Mouse (Mus musculus): ENCODE results near the gene Zdhhc14.

Zdhhc14 gene

DNA sequence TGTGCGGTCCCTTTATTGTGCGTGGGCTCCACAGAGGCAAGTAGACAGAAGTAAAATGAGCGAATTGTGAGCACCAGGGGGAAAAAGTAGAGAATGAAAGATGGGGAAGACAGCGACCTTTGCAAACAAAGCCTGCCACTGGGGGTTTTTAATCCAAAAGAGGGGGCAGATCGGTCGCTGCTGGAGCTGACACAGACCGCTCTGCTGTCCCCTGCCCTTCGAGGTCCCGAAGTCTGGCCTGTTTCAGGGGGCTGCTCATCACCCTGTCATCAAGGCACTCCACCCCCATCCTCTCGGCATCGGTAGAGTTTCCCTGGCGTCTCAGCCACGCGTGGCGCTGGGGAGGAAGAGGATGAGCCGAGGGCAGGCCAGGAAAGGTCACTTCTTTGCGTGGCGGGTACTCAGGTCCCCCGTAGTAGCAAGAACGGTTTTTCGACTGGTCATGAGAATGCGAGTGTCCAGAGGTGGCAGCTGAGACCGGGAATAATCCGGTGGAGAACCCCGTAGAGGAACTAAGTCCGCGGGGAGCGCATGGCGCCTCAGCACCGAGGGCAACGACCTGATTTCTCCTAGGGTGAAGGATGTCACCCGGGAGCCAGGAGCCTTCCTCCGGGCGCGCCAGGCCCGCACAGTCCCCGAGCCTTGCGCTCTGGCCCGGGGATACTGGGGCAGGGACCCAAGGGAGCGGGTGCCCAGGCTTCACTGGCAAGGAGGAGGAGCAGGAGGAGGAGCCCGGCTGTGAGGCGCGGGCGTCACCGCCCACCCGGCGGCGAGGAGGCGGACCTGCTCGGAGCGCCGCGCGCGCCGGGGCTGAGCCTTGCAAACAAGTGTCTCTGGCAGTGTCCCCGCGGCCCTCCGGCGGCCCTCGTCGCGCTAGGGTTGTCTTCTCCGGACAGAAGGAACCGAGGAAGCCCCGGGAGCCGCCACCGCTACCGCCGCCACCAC lies at the start of gene Zdhhc14:
TSS of gene Zdhhc14 (plus strand) at position 757 of the 945 bp plus-strand sequence.
- TF ChIP-seq POU5F1 (IDR thresholded peaks at IDR 0.05; ENCODE audit: borderline replicate concordance, low read length), result no peak
- peaks cover 56% of the 10 kb centered on the region for H3K27me3 ChIP-seq (ENCODE audit: insufficient read depth, low read length)
- no peaks in the 10 kb centered on the region for H3K9me3 ChIP-seq (ENCODE audit: low read length)
- no peaks in the 10 kb centered on the region for H3K36me3 ChIP-seq (ENCODE audit: insufficient read depth, low read length)
- H3K4me1 ChIP-seq (replicated peaks; ENCODE audit: low read depth, low read length), result peaks cover 29% of the 10 kb centered on the region
- H3K4me3 ChIP-seq (replicated peaks; ENCODE audit: low read length), result peak within 1 kb of the TSS; percentile 91

DNA sequence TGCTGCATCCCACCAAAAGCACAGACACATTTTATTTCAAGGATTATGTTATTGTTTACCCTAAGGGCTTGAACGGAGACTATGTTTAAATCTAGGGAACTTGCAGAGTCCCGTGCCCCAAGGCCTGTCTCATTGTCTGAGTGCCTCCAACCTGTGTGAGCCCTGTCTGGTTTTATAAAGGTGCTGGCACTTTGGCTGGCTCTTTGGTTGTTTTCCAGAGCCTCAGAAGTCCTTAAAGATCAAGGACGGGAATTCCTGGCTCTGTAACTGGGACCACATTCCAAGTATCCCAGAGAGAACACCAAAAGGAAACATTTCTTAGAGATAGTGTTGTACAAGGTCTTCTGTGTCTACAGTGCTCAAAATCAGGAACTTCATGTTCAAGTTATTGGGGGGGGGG lies 49.1 kb upstream of the Zdhhc14 start:
- H3K4me3 ChIP-seq (replicated peaks; ENCODE audit: low read length), result no peak overlapping the region
- peaks cover 17% of the 10 kb centered on the region for H3K4me1 ChIP-seq (replicated peaks; ENCODE audit: low read depth, low read length)
- H3K9me3 ChIP-seq (ENCODE audit: low read length), result no peaks in the 10 kb centered on the region; the same call in 1 of the 2 replicates
- peaks cover 11% of the 10 kb centered on the region; the same call in 1 of the 2 replicates for H3K27me3 ChIP-seq (ENCODE audit: insufficient read depth, low read length)
- TF ChIP-seq CTCF (conservative IDR thresholded peaks at IDR 0.05; ENCODE audit: low read length) (no peak), POU5F1 (IDR thresholded peaks at IDR 0.05; ENCODE audit: borderline replicate concordance, low read length) (no peak), NANOG (IDR thresholded peaks at IDR 0.05; ENCODE audit: borderline replicate concordance, low read length) (no peak)
- H3K36me3 ChIP-seq (ENCODE audit: insufficient read depth, low read length), result peaks cover 5% of the 10 kb centered on the region; the same call in 1 of the 2 replicates

DNA sequence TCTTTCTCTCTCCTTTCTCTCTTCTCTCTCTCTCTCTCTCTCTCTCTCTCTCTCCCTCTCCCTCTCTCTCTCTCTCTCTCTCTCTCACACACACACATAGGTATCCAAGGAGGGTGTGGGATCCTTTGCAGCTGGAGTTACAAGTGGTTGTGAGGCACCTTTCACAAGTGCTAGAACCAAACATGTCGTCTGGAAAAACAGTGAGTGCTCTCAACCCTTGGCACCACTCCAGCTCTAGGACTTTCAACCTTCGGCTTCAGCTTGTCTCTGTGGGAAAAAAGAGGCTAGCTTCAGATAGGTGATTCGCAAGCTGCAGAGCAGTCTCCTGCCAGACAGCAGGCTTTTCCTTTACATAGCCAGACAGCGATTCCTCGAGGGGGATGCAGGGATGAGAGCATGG lies 48.6 kb upstream of the Zdhhc14 start:
- Histone ChIP-seq H3K4me3 (replicated peaks; ENCODE audit: low read length) (no peak overlapping the region), H3K4me1 (replicated peaks; ENCODE audit: low read depth, low read length) (peaks cover 14% of the 10 kb centered on the region), H3K36me3 (ENCODE audit: insufficient read depth, low read length) (peaks cover 1% of the 10 kb centered on the region; the same call in 1 of the 2 replicates), H3K9me3 (ENCODE audit: low read length) (no peaks in the 10 kb centered on the region; the same call in 1 of the 2 replicates), H3K27me3 (ENCODE audit: insufficient read depth, low read length) (peaks cover 11% of the 10 kb centered on the region; the same call in 1 of the 2 replicates)
- TF ChIP-seq POU5F1 (IDR thresholded peaks at IDR 0.05; ENCODE audit: borderline replicate concordance, low read length) (no peak), CTCF (conservative IDR thresholded peaks at IDR 0.05; ENCODE audit: low read length) (no peak)

DNA sequence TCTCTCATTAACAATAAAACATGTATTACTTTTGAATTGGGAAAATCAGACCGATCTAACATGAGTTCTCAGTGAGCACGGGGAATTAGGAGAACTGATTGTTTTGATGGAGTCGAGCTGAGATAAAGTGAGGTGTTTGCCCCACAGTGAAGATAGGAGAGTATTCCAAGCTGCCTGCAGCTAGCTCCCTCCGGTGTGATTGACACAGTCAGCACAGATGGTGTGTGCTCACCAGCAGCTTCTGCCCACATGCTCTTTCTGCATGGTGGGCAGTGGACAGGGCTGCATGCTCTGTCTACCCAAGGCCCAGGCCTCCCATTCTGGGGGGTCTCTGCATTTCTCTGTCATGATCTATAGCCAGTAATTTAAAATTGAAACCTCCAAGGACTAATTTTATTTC lies 38.7 kb upstream of the Zdhhc14 start:
- no peaks in the 10 kb centered on the region for H3K36me3 ChIP-seq (ENCODE audit: insufficient read depth, low read length)
- H3K9me3 ChIP-seq (ENCODE audit: low read length), result no peaks in the 10 kb centered on the region
- no peaks in the 10 kb centered on the region for H3K4me1 ChIP-seq (replicated peaks; ENCODE audit: low read depth, low read length)
- no peak overlapping the region for H3K4me3 ChIP-seq (replicated peaks; ENCODE audit: low read length)
- H3K27me3 ChIP-seq (ENCODE audit: insufficient read depth, low read length), result peaks cover 18% of the 10 kb centered on the region; the same call in 1 of the 2 replicates
- no peak for TF ChIP-seq CTCF (conservative IDR thresholded peaks at IDR 0.05; ENCODE audit: low read length)
- no peak for TF ChIP-seq POU5F1 (IDR thresholded peaks at IDR 0.05; ENCODE audit: borderline replicate concordance, low read length)
- no peak for TF ChIP-seq NANOG (IDR thresholded peaks at IDR 0.05; ENCODE audit: borderline replicate concordance, low read length)

DNA sequence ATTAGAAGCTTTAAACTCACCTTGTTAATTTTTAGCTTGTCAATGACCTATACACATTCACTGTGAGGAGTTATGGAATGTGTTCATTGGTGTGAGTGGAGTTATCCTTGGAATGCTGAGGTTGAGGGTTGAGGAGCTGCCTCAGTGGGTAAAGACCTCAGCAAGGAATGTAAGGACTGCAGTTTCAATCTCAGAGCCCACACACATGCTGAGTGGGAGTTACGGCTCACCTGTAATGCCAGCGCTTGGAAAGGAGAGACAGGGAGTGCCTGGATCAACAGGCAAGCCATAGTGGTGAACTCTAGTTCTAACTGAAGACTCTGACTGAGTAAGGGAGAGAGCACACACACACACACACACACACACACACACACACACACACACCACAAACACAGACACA lies 28.4 kb upstream of the Zdhhc14 start:
- 0 out of 2 replicates have a peak, but pooled peaks cover 9% of the 10 kb centered on the region for H3K27me3 ChIP-seq (ENCODE audit: insufficient read depth, low read length)
- TF ChIP-seq NANOG (IDR thresholded peaks at IDR 0.05; ENCODE audit: borderline replicate concordance, low read length), result no peak
- TF ChIP-seq POU5F1 (IDR thresholded peaks at IDR 0.05; ENCODE audit: borderline replicate concordance, low read length), result no peak
- TF ChIP-seq CTCF (conservative IDR thresholded peaks at IDR 0.05; ENCODE audit: low read length), result no peak
- H3K9me3 ChIP-seq (ENCODE audit: low read length), result no peaks in the 10 kb centered on the region
- no peaks in the 10 kb centered on the region for H3K4me1 ChIP-seq (replicated peaks; ENCODE audit: low read depth, low read length)
- no peaks in the 10 kb centered on the region for H3K36me3 ChIP-seq (ENCODE audit: insufficient read depth, low read length)
- no peak overlapping the region for H3K4me3 ChIP-seq (replicated peaks; ENCODE audit: low read length)

DNA sequence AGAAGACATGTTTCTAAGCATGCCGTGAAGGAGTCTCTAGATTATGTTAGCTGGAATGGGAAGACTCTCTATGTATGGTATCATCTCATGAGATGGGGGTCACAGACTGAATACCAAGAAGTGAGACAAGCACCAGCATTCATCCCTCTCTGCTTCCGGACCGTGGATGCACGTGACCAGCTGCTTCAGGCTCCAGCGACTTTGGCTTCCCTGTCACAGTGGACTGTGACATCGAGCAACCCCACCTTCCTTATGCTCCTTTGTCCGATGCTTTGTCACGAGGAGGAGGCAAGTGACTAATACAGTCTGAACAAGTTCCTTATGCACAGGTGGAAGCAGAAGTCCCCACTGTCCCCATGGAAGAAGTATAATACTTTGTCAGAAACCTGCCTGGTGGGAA lies 25.6 kb upstream of the Zdhhc14 start:
- Histone ChIP-seq H3K4me3 (replicated peaks; ENCODE audit: low read length) (no peak overlapping the region), H3K4me1 (replicated peaks; ENCODE audit: low read depth, low read length) (peaks cover 6% of the 10 kb centered on the region; the same call in 1 of the 2 replicates), H3K36me3 (ENCODE audit: insufficient read depth, low read length) (no peaks in the 10 kb centered on the region), H3K9me3 (ENCODE audit: low read length) (no peaks in the 10 kb centered on the region), H3K27me3 (ENCODE audit: insufficient read depth, low read length) (peaks cover 17% of the 10 kb centered on the region; the same call in 1 of the 2 replicates)
- TF ChIP-seq POU5F1 (IDR thresholded peaks at IDR 0.05; ENCODE audit: borderline replicate concordance, low read length) (no peak), NANOG (IDR thresholded peaks at IDR 0.05; ENCODE audit: borderline replicate concordance, low read length) (no peak), CTCF (conservative IDR thresholded peaks at IDR 0.05; ENCODE audit: low read length) (no peak)

- peaks cover 8% of the 10 kb centered on the region; the same call in 1 of the 2 replicates for H3K4me1 ChIP-seq (replicated peaks; ENCODE audit: low read depth, low read length)
- TF ChIP-seq NANOG (IDR thresholded peaks at IDR 0.05; ENCODE audit: borderline replicate concordance, low read length) (no peak), CTCF (conservative IDR thresholded peaks at IDR 0.05; ENCODE audit: low read length) (no peak), POU5F1 (IDR thresholded peaks at IDR 0.05; ENCODE audit: borderline replicate concordance, low read length) (no peak)
Measured at GRCm38 (mm10) chr17:5467177-5467576, 25.2 kb upstream of the Zdhhc14 start.

DNA sequence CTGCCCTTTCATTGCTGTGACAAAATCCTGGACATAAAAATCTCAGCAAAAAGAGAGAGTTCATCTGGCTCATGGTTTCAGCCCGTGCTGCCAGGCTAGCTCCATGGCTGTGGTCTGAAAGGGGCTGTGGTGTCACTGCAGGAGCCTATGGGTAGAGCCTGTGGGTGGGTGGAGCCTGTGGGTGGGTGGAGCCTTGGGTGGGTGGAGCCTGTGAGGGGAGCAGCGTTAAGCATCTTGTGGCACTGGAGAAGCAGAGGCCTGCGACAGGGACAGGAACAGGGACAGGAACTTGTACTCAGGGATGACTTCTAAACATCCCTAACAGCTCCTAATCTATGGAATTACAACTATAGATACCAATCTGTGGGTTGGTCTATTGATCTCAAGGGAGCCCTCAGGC lies 20.1 kb upstream of the Zdhhc14 start:
- Histone ChIP-seq H3K36me3 (ENCODE audit: insufficient read depth, low read length) (no peaks in the 10 kb centered on the region), H3K27me3 (ENCODE audit: insufficient read depth, low read length) (peaks cover 10% of the 10 kb centered on the region; the same call in 1 of the 2 replicates), H3K4me3 (replicated peaks; ENCODE audit: low read length) (no peak overlapping the region), H3K4me1 (replicated peaks; ENCODE audit: low read depth, low read length) (peaks cover 25% of the 10 kb centered on the region), H3K9me3 (ENCODE audit: low read length) (no peaks in the 10 kb centered on the region)
- TF ChIP-seq CTCF (conservative IDR thresholded peaks at IDR 0.05; ENCODE audit: low read length) (no peak), NANOG (IDR thresholded peaks at IDR 0.05; ENCODE audit: borderline replicate concordance, low read length) (no peak), POU5F1 (IDR thresholded peaks at IDR 0.05; ENCODE audit: borderline replicate concordance, low read length) (no peak)

More at GRCm38 (mm10) chr17:5467177-5467576, 25.2 kb upstream of the Zdhhc14 start:
- no peak overlapping the region for H3K4me3 ChIP-seq (replicated peaks; ENCODE audit: low read length)
- no peaks in the 10 kb centered on the region for H3K36me3 ChIP-seq (ENCODE audit: insufficient read depth, low read length)
- no peaks in the 10 kb centered on the region for H3K9me3 ChIP-seq (ENCODE audit: low read length)
- peaks cover 17% of the 10 kb centered on the region; the same call in 1 of the 2 replicates for H3K27me3 ChIP-seq (ENCODE audit: insufficient read depth, low read length)

Measured in E14TG2a.4 (cell line).